Comparison of ENCODE assay signal across 15 mouse cellular contexts in genomic region chr7:28817957-28818356, GRCm38 (mm10). TPM values are rescaled to one million over a fixed set of nuclear protein-coding genes. Genes with fewer than 3 reads are reported as not detected.
DNase-seq lines count a peak whose midpoint lies in the region; ATAC-seq and TF ChIP-seq lines count a peak whose summit lies in the region.
"Had no signal": no experiment of that assay in that cellular context is flagged by ENCODE, and none has a peak within 500 bp of the region (broad histone marks: within the 10 kb centered on the region; RNA-seq: fewer than 3 reads in every experiment).

No protein-coding gene starts in this region.

- in situ Hi-C loops in ES-E14 (cut with MboI; ENCODE audit: low sequenced_read_pairs in 2 of 2, unreplicated experiment in 2 of 2), result no loop called here

- no peak for TF ChIP-seq EP300 in heart, adult 2 months (IDR thresholded peaks at IDR 0.05; ENCODE audit: insufficient read depth, low read depth, low read length)

- peaks cover 46% of the 10 kb centered on the region for H3K4me1 ChIP-seq in heart, adult 2 months (ENCODE audit: control insufficient read depth, insufficient read depth, low read length)
- H3K4me1 ChIP-seq in ES-E14 (ENCODE audit: control insufficient read depth in 2 of 2, insufficient read depth in 2 of 2, low read length in 2 of 2, poor library complexity in 1 of 2), result peaks cover 0 to 36% of the 10 kb centered on the region in 2 experiments; a peak in 3 of 4 replicates
- peaks cover 7% of the 10 kb centered on the region; the same call in 1 of the 2 replicates for H3K4me1 ChIP-seq in embryonic facial prominence, embryonic 14.5 days (ENCODE audit: control insufficient read depth, insufficient read depth, low read length)

- H3K27me3 ChIP-seq in heart, adult 2 months (ENCODE audit: control insufficient read depth, insufficient read depth, low read length), result no peaks in the 10 kb centered on the region
- H3K27me3 ChIP-seq in embryonic facial prominence, embryonic 14.5 days (replicated peaks; ENCODE audit: control insufficient read depth, insufficient read depth, low read length), result no peaks in the 10 kb centered on the region
- H3K27me3 ChIP-seq: heart, embryonic 15.5 days; Patski had no signal

- TF ChIP-seq CTCF in heart, adult 2 months (IDR thresholded peaks at IDR 0.05), result no peak
- TF ChIP-seq CTCF in layer of hippocampus, adult 2 months (conservative IDR thresholded peaks at IDR 0.05), result no peak

- no peaks in the 10 kb centered on the region for H3K9me3 ChIP-seq in ES-E14 (ENCODE audit: control insufficient read depth, insufficient read depth, low read depth, low read length)
- no peaks in the 10 kb centered on the region for H3K9me3 ChIP-seq in embryonic facial prominence, embryonic 14.5 days (ENCODE audit: control insufficient read depth, low read length)
- H3K9me3 ChIP-seq: heart, embryonic 15.5 days had no signal

- H3K4me2 ChIP-seq in embryonic facial prominence, embryonic 14.5 days (ENCODE audit: low read depth, low read length), result no peak overlapping the region
- H3K4me2 ChIP-seq: heart, embryonic 15.5 days had no signal

- no peak for TF ChIP-seq POLR2A in heart, adult 2 months (IDR thresholded peaks at IDR 0.05; ENCODE audit: insufficient read depth, low read depth, low read length)

- 63% methylated on average over 4 of the region's 4 CpGs for WGBS in heart, adult 2 months
- 84% methylated on average over 4 of the region's 4 CpGs for WGBS in embryonic facial prominence, embryonic 14.5 days

- no peaks in the 10 kb centered on the region for H3K79me2 ChIP-seq in heart, adult 2 months (replicated peaks; ENCODE audit: control insufficient read depth, insufficient read depth, low read length)

- H3K4me3 ChIP-seq in heart, adult 2 months, result no peak overlapping the region
- no peak overlapping the region for H3K4me3 ChIP-seq in layer of hippocampus, adult 2 months
- no peak overlapping the region for H3K4me3 ChIP-seq in ES-E14 (ENCODE audit: insufficient read depth in 1 of 2, low read depth in 1 of 2, low read length in 2 of 2, poor library complexity in 1 of 2, severe bottlenecking in 1 of 2)
- H3K4me3 ChIP-seq in embryonic facial prominence, embryonic 14.5 days (ENCODE audit: low read depth, low read length), result no peak overlapping the region
- H3K4me3 ChIP-seq: erythroblast, embryonic 14.5 days; heart, embryonic 15.5 days had no signal

- H3K27ac ChIP-seq in heart, adult 2 months, result peak overlapping the region; percentile 19; the same call in 1 of the 2 replicates
- H3K27ac ChIP-seq in layer of hippocampus, adult 2 months, result peak overlapping the region; percentile 58; the same call in 1 of the 2 replicates
- no peak overlapping the region for H3K27ac ChIP-seq in ES-E14 (ENCODE audit: insufficient read depth, low read depth, low read length, poor library complexity, severe bottlenecking)
- H3K27ac ChIP-seq in embryonic facial prominence, embryonic 14.5 days (replicated peaks; ENCODE audit: low read depth, low read length), result 0 out of 2 replicates have a peak overlapping the region, but pooled peaks have one; percentile 21
- H3K27ac ChIP-seq: heart, embryonic 15.5 days; macrophage had no signal

- no peak for ATAC-seq in embryonic facial prominence, embryonic 14.5 days (ENCODE audit: low read depth)
- no peak for ATAC-seq in erythroblast, adult 5-6 weeks (replicated peaks; ENCODE audit: low FRiP score, poor library complexity, severe bottlenecking)
- ATAC-seq: liver, postnatal 0 days; Patski had no signal

- no peak overlapping the region for H3K9ac ChIP-seq in heart, adult 2 months (ENCODE audit: low read depth, low read length)
- 0 out of 2 replicates have a peak overlapping the region, but pooled peaks have one; percentile 23 for H3K9ac ChIP-seq in ES-E14 (ENCODE audit: insufficient read depth, low read depth, low read length, poor library complexity, severe bottlenecking)
- 0 out of 2 replicates have a peak overlapping the region, but pooled peaks have one; percentile 8 for H3K9ac ChIP-seq in embryonic facial prominence, embryonic 14.5 days (ENCODE audit: low read depth, low read length)
- H3K9ac ChIP-seq: heart, embryonic 15.5 days; liver, postnatal 0 days had no signal

- intact Hi-C loops in heart, adult 2 months (cut with DNase I), result no loop called here

- peaks cover 77% of the 10 kb centered on the region for H3K36me3 ChIP-seq in heart, adult 2 months (ENCODE audit: control insufficient read depth, insufficient read depth, low read length)
- H3K36me3 ChIP-seq in ES-E14 (ENCODE audit: control insufficient read depth, insufficient read depth, low read length, poor library complexity, severe bottlenecking), result peaks cover 91% of the 10 kb centered on the region
- peaks cover 100% of the 10 kb centered on the region for H3K36me3 ChIP-seq in embryonic facial prominence, embryonic 14.5 days (ENCODE audit: control insufficient read depth, insufficient read depth, low read length)

- DNase-seq in heart, adult 2 months, result no peak
- no peak for DNase-seq in heart, adult 8-10 months (ENCODE audit: low spot score)
- no peak for DNase-seq in layer of hippocampus, adult 2 months (ENCODE audit: low spot score in 2 of 2)
- DNase-seq in layer of hippocampus, adult 8-10 months (ENCODE audit: low spot score in 2 of 2), result no peak
- DNase-seq in ES-E14 (ENCODE audit: low read depth, low spot score), result no peak
- no peak for DNase-seq in embryonic facial prominence, embryonic 14.5 days (ENCODE audit: low spot score)
- DNase-seq in embryo, embryonic 9.5 days (ENCODE audit: extremely low spot score), result no peak
- DNase-seq: kidney, adult 8-10 months; liver, postnatal 0 days had no signal

TF ChIP-seq in ES-E14, 5 proteins besides CTCF, POLR2A, EP300 and RAD21:
- TF ChIP-seq HCFC1 (IDR thresholded peaks at IDR 0.05; ENCODE audit: borderline replicate concordance, insufficient read depth, low read length) (no peak), ZC3H11A (IDR thresholded peaks at IDR 0.05; ENCODE audit: borderline replicate concordance, low read depth, low read length) (no peak), MAFK (IDR thresholded peaks at IDR 0.05; ENCODE audit: insufficient read depth, low read depth, low read length) (no peak), CHD2 (IDR thresholded peaks at IDR 0.05; ENCODE audit: low read depth, low read length) (no peak), ZNF384 (IDR thresholded peaks at IDR 0.05; ENCODE audit: low read depth, low read length) (no peak)

RNA-seq across cellular contexts. Expression of gene Ech1, which starts 7.1 kb away (rescaled TPM):
- total RNA-seq in heart, adult 2 months (2021), result 1,000 to 10,000 TPM; 1,826 to 2,229 TPM
- polyA plus RNA-seq in heart, adult 2 months (2012; rRNA removed), result 2,087 and 2,697 TPM in 2 replicates
- total RNA-seq in heart, adult 8-10 months (2022), result 1,000 to 10,000 TPM; 2,066 to 2,754 (median 2,219) TPM
- total RNA-seq in layer of hippocampus, adult 2 months (2021), result 10 to 100 TPM; 66.4 to 68.8 TPM
- 10 to 100 TPM; 64.2 to 77.6 (median 67.7) TPM for total RNA-seq in layer of hippocampus, adult 8-10 months (2022)
- total RNA-seq in ES-E14 (2012; rRNA removed), result 64.1 and 75.6 TPM in 2 replicates
- 183 and 202 TPM in 2 replicates for polyA plus RNA-seq in embryonic facial prominence, embryonic 14.5 days (2014; fragmentation: Nextera tagmentation; extraction: Ambion mirVana)
- 36.6 and 59.0 TPM in 2 replicates for total RNA-seq in erythroblast, adult 5-6 weeks (2015; ENCODE audit: low replicate concordance)
- 23.2 and 31.8 TPM in 2 replicates for total RNA-seq in erythroblast, adult 5-6 weeks (2017; ENCODE audit: low replicate concordance)

RNA-seq across cellular contexts. Expression of gene Hnrnpl, which starts 9.6 kb away (rescaled TPM):
- total RNA-seq in heart, adult 2 months (2021), result 100 to 1,000 TPM; 192 to 206 TPM
- polyA plus RNA-seq in heart, adult 2 months (2012; rRNA removed), result 208 and 348 TPM in 2 replicates
- total RNA-seq in heart, adult 8-10 months (2022), result 100 to 1,000 TPM; 185 to 230 (median 214) TPM
- 100 to 1,000 TPM; 410 to 476 TPM for total RNA-seq in layer of hippocampus, adult 2 months (2021)
- 100 to 1,000 TPM; 403 to 453 (median 434) TPM for total RNA-seq in layer of hippocampus, adult 8-10 months (2022)
- total RNA-seq in ES-E14 (2012; rRNA removed), result 464 and 530 TPM in 2 replicates
- polyA plus RNA-seq in embryonic facial prominence, embryonic 14.5 days (2014; fragmentation: Nextera tagmentation; extraction: Ambion mirVana), result 180 and 182 TPM in 2 replicates
- 98.6 and 172 TPM in 2 replicates for total RNA-seq in erythroblast, adult 5-6 weeks (2015; ENCODE audit: low replicate concordance)
- total RNA-seq in erythroblast, adult 5-6 weeks (2017; ENCODE audit: low replicate concordance), result 98.1 and 140 TPM in 2 replicates

RNA-seq across cellular contexts. Expression of gene Lgals4, which starts 15.7 kb away (rescaled TPM):
- 10 to 100 TPM; 18.5 to 27.6 TPM for total RNA-seq in heart, adult 2 months (2021)
- polyA plus RNA-seq in heart, adult 2 months (2012; rRNA removed), result 63.6 and 121 TPM in 2 replicates
- total RNA-seq in heart, adult 8-10 months (2022), result 10 to 100 TPM; 17.3 to 32.1 (median 24.6) TPM
- total RNA-seq in layer of hippocampus, adult 2 months (2021), result 1 to 10 TPM; 4.4 to 6.8 TPM
- 1 to 10 TPM; 2.4 to 6.9 (median 4.9) TPM for total RNA-seq in layer of hippocampus, adult 8-10 months (2022)
- 5.5 and 9.6 TPM in 2 replicates for total RNA-seq in ES-E14 (2012; rRNA removed)
- polyA plus RNA-seq in embryonic facial prominence, embryonic 14.5 days (2014; fragmentation: Nextera tagmentation; extraction: Ambion mirVana), result 3.4 and 4.1 TPM in 2 replicates
- 1.7 TPM in 1 of 2 replicates, not detected in the other for total RNA-seq in erythroblast, adult 5-6 weeks (2015; ENCODE audit: low replicate concordance)
- 2.4 TPM in 1 of 2 replicates, not detected in the other for total RNA-seq in erythroblast, adult 5-6 weeks (2017; ENCODE audit: low replicate concordance)

RNA-seq across cellular contexts. Expression of gene Rinl, which starts 29.2 kb away (rescaled TPM):
- total RNA-seq in heart, adult 2 months (2021), result 1 to 10 TPM; 1.3 to 2.0 TPM
- 3.2 and 3.3 TPM in 2 replicates for polyA plus RNA-seq in heart, adult 2 months (2012; rRNA removed)
- 1 to 10 TPM; 1.4 to 3.0 (median 1.6) TPM for total RNA-seq in heart, adult 8-10 months (2022)
- 1 to 10 TPM; 2.6 to 4.5 TPM for total RNA-seq in layer of hippocampus, adult 2 months (2021)
- total RNA-seq in layer of hippocampus, adult 8-10 months (2022), result 1 to 10 TPM; 2.5 to 5.3 (median 3.8) TPM
- 17.2 and 18.9 TPM in 2 replicates for total RNA-seq in ES-E14 (2012; rRNA removed)
- polyA plus RNA-seq in embryonic facial prominence, embryonic 14.5 days (2014; fragmentation: Nextera tagmentation; extraction: Ambion mirVana), result 2.7 and 3.0 TPM in 2 replicates
- total RNA-seq in erythroblast, adult 5-6 weeks (2015; ENCODE audit: low replicate concordance), result 21.1 and 25.0 TPM in 2 replicates
- total RNA-seq in erythroblast, adult 5-6 weeks (2017; ENCODE audit: low replicate concordance), result 9.9 and 13.4 TPM in 2 replicates

RNA-seq across cellular contexts. Expression of gene Lgals7, which starts 45.7 kb away (rescaled TPM):
- under 1 TPM in 1 of 2 experiments, not detected in 1; 0.61 TPM for total RNA-seq in heart, adult 2 months (2021)
- 1.6 and 4.0 TPM in 2 replicates for polyA plus RNA-seq in heart, adult 2 months (2012; rRNA removed)
- 1 to 10 TPM in 1 of 4 experiments, not detected in 3; 1.3 TPM for total RNA-seq in heart, adult 8-10 months (2022)
- not detected for total RNA-seq in layer of hippocampus, adult 2 months (2021)
- not detected for total RNA-seq in layer of hippocampus, adult 8-10 months (2022)
- 0.42 and 0.89 TPM in 2 replicates for total RNA-seq in ES-E14 (2012; rRNA removed)
- polyA plus RNA-seq in embryonic facial prominence, embryonic 14.5 days (2014; fragmentation: Nextera tagmentation; extraction: Ambion mirVana), result 27.3 and 53.0 TPM in 2 replicates
- total RNA-seq in erythroblast, adult 5-6 weeks (2015; ENCODE audit: low replicate concordance), result not detected in 2 replicates
- not detected in 2 replicates for total RNA-seq in erythroblast, adult 5-6 weeks (2017; ENCODE audit: low replicate concordance)
- polyA plus RNA-seq: erythroblast, embryonic 14.5 days; macrophage; small intestine, adult 2 months had no signal

Comparison
In these comparisons a context has a peak if more than half of its experiments do, and no peak if none do; other contexts are left out.
1. RNA of gene Ech1, which starts 7.1 kb away (total RNA-seq): 2,066 to 2,754 TPM in heart, adult 8-10 months and 1,826 to 2,229 TPM in heart, adult 2 months; 66.4 to 68.8 TPM in layer of hippocampus, adult 2 months, 64.2 to 77.6 TPM in layer of hippocampus, adult 8-10 months, 64.1 to 75.6 TPM in ES-E14 and 23.2 to 59.0 TPM in erythroblast, adult 5-6 weeks; every median in the first group is over 10 times any median in the second.